Mouse (Mus musculus) megakaryocyte progenitor cell, adult 5-6 weeks (primary cell): ENCODE data around the gene Tmem230. TPM values are rescaled to one million over a fixed set of nuclear protein-coding genes. Genes with fewer than 3 reads are reported as not detected.
A peak's percentile ranks its signal among the peaks of the same experiment; 100 is the strongest.
"Not testable (repeated sequence)": the region's sequence is repeated elsewhere in the genome, so short reads cannot be mapped to it uniquely, and the experiment has no call there.

Experiments
- ATAC-seq: replicated peaks from 2 replicates; pipeline ENCODE4 v1.8.0; 2016; ENCODE audit warnings: mild to moderate bottlenecking, moderate TSS enrichment, inconsistent platforms; ENCODE audit not compliant: poor library complexity
- total RNA-seq, 2 experiments: library from RNA; stranded (forward) in 1 of 2; stranded (reverse) in 1 of 2; fragments of 157-497, 149-512 nt in 1 of 2; fragments of 200-1000 nt in 1 of 2; gene quantifications; 2 replicates each; pipeline versions ENCODE4 v1.2.3 to v1.2.4; 2015 to 2017

Gene Tmem230
- total RNA-seq, 2 experiments from 2014 or later: 17.2 to 64.6 TPM

DNA sequence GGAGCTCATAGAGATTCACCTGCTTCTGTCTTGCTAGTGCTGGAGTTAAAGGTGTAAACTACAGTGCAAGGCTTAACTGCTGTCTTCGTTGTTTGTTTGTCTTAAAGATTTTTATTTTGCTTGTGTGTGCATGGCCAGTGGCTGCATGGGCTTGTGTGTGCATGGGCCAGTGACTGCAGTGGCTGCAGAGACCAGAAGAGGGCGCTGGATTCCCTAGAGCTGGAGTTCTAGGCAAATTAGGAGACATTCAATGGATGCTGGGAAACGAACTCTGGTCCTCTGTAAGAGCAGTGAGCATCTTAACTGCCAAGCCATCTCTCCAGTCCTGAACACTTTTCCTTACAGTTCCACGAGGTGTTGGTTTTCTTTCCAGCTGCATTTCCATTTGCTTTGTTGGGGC, 27.9 kb upstream of the Tmem230 start:
- ATAC-seq: no peak; the same call in 1 of the 2 replicates

GRCm38 (mm10) chr2:132272694-132273389, 25.2 kb upstream of the Tmem230 start:
- no peak for ATAC-seq

- ATAC-seq: no peak
Observed at GRCm38 (mm10) chr2:132270331-132270951, 22.8 kb upstream of the Tmem230 start.

- ATAC-seq: peak; percentile 56
Observed at GRCm38 (mm10) chr2:132269217-132269616, 21.6 kb upstream of the Tmem230 start.

GRCm38 (mm10) chr2:132266086-132266485, 18.5 kb upstream of the Tmem230 start:
- peak; percentile 49 for ATAC-seq

- ATAC-seq: peak; percentile 51
Observed at GRCm38 (mm10) chr2:132265196-132265595, 17.6 kb upstream of the Tmem230 start.

GRCm38 (mm10) chr2:132264266-132264710, 16.7 kb upstream of the Tmem230 start:
- no peak for ATAC-seq

- no peak; the same call in 1 of the 2 replicates for ATAC-seq
Observed at GRCm38 (mm10) chr2:132263421-132264265, 16.0 kb upstream of the Tmem230 start.

DNA sequence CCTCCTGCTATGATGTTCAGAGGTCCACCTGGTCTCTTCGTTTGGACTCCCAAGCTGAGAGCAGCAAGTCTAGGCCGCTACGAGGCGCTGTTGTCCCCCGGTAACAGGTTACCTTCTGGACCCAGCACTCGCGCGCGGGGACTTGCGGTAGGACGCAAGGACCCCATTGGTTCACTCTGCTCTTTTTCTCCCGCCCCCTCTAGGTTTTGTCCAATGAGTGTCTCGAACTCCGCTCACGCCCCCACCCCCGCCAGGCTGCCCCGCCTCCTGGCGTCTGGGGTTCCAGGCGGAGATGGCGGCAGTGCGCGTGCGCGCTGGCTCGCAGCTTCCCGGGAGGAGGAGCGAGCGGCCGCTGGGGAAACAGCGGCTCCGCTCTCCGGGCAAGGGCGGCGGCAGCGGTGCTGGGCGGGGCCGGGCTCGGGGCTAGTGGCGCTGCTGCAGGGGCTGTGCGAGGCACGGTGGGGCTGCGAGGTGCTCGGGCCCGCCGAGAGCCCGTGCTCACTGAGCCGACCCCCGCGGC, 15.3 kb upstream of the Tmem230 start, which contains the start of gene Cds2:
TSS of gene Cds2 (plus strand) at position 270 of the 520 bp plus-strand sequence.
- ATAC-seq: peak; percentile 85

DNA sequence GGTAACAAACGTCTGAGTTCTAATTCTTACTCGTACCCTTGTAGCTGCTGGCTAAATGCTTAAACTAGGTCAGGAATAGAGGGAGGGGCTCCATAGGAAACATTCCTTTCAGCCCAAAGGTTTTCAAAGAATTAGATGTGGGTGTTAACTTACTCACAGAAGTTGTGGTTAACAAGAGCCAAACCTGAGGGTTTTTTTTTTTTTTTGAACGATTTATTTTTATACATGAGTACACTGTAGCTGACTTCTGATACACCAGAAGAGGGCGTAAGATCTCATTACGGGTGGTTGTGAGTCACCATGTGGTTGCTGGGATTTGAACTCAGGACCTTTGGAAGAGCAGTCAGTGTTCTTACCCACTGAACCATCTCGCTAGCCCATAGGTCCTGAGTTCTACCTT, 14.6 kb upstream of the Tmem230 start:
- ATAC-seq: no peak

DNA sequence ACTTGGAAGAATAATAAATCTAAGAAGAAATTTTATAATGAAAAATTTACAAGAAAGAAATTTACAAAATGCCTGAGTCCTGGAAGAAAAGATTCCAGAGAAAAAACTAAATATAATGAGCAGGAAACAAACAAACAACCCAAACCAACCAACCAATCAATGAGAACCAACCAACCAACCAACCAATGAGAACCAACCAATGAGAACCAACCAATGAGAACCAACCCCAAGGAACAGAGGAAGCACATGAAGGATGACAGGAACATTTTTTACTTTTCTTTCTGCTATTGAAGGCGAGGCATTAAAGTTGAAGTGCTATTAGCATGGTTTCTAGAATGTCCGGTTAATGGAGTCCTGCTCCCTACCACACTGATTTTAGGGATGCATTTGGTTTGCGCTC, 13.0 kb upstream of the Tmem230 start:
- ATAC-seq: no peak

DNA sequence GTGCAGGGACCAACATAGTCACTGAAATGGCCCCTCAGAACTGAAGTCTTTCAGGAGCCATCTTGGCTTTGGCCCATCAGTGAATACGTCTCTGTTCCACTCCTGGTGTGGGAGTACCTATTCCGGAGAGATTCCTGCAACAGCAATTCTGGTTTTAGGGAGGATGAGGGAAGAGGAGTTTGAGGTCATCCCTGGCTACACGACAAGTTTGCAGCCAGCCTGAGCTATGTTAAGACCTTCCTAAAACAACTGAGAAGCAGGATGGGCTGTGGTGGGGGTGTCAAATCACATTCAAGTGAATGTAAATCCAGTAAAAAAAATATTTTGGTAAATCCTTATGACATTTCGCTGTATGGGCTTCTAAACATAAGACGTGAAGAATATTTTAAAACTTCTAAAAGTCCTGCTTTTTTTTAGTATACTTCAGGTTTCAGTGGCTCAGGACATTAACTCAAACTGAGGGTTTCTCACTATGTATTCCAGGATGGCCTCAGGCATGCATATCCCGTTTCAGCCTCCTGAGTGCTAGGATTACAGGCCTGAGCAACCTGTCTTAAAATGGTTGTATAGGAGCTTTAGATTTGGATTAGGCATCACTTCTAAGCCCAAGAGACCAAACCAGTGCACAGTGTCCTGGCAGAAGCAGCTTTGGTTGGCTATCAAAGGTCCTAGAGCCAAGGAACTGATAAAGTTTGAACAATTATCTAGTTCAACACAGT, 9.9 kb upstream of the Tmem230 start:
- ATAC-seq: no peak

DNA sequence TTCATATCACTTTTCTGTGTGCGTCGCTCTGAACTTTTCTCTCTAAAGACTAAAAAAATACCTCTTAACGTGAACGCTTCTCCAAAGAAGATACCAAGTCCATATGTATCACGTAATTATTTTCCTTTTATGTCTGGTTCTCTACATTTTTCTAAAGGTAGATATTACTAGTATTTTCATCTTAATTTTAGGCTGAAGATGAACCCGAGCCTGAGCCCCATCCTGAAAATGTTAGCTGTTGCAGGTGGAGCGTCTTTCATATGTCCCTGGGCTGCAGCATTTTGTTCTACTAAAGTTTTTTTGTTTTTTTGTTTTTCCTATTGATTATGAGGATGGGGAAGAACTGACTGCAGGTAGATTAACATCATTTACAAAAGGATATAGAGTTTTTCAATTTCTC, 6.0 kb upstream of the Tmem230 start:
- no peak for ATAC-seq

DNA sequence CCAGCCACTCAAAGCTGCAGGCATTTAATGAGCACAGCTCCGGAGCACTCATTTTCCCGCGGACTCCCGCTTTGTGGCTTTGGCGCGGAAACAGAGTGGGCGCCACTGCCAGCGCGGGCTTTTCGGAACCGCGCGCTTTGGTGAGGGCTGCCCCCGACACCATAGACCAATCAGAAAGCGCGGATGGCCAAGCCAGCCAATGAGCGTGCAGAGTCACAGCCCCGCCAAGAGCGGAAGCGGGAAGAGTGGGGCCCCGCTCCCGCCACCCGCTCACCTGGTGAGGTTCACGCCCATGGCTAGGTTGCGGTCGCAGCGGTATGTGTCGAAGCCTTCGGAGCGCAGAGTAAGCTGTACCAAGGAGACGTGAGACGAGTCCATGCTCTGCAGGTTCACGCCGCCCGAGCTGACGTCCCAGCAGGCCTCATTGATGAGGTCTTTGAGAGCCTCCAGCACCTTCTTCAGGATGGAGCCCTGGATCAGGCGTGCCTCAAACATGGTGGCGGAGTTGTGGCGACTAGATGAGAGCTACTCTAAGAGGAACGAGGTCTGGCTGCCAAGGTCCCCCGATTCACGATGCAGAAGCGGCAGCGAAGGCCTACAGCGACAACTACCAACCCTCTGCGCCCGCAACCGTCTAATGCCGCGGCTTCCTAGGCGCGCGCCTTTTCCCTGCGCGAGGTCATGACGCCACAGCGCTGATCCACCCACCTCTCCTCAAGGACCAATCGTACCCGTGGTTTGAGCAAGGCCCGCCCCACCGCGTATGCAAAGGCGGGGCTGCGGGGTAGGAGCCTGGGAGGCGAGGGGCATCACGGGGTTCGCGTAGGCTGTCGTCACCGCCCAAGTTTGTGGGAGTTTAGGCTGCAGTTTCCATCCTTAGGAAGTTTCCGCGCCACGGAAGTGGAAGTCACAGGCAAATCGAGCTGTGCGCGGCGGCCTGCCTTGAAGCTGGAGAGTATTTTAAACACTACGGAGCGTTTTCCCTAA, 5.2 kb upstream of the Tmem230 start, which contains the start of gene Pcna:
TSS of gene Pcna (minus strand) at position 773 of the 987 bp plus-strand sequence.
- peak; percentile 90 for ATAC-seq

- ATAC-seq: no peak
Observed at GRCm38 (mm10) chr2:132251911-132252310, 4.3 kb upstream of the Tmem230 start.

DNA sequence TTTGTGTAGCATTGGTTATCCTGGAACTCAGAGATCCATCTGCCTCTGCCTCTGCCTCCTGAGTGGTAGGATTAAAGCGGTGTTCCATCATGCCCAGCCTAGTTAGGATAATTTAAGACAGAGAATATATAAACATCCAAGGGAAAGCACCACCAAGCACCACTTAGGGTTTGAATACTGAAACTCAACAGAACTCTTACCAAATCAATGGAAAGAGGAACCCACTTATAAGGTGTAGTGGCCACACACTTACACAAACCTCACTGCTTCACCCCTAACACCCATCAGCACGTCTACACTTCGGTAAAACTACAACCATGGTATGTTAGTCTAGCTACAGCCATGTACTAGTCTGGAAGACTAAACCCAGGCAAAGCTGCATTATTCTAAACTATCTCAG, 4.2 kb downstream of the Tmem230 start:
- peak; percentile 27 for ATAC-seq

GRCm38 (mm10) chr2:132240457-132240856, 7.2 kb downstream of the Tmem230 start:
- peak; percentile 88 for ATAC-seq

GRCm38 (mm10) chr2:132239434-132239833, 8.2 kb downstream of the Tmem230 start:
- ATAC-seq: not testable (repeated sequence)

DNA sequence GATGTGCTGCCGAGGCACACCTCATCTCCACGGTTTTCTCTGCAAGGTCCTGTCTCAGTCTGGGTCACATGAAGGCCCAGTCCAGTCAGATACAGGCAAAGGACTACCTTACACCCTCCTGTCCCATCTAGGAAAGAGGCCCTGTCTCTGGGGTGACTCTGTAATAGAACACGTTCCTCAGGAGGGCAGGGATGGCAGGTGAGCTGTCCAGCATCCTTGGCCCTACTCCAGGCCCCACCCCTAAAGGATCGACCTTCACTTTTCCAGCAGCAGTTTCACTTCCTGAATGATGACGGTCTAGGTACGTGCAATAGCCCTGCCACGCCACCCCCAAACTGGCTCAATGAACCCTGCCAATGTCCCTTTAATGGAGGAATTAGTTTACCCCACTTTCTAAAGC, 11.6 kb downstream of the Tmem230 start:
- peak; percentile 36; the same call in 1 of the 2 replicates for ATAC-seq
